Comparison of ENCODE assay signal across 21 mouse cellular contexts in the genomic region with DNA sequence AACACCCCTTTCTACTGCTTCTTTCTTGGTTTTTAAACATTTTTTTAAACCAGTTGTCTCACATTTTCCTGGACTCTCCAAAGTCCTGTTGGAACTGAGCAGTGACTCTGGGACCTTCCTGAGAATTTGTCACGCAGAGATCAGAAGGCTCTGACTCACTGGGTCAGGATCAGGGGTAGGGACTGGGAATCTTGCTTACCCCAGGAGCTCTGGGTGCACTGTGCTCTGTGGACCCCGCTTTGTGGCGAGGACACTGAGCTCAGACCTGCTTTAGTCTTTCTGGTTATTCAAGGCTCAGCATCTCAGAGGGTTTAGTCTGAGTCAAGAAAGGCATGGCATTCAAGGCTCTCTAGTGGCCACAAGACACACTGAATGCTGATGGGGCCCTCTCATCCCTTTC. TPM values are rescaled to one million over a fixed set of nuclear protein-coding genes. Genes with fewer than 3 reads are reported as not detected.
DNase-seq lines count a peak whose midpoint lies in the region.
"Had no signal": no experiment of that assay in that cellular context is flagged by ENCODE, and none has a peak within 500 bp of the region (broad histone marks: within the 10 kb centered on the region; RNA-seq: fewer than 3 reads in every experiment).

No protein-coding gene starts in this region.

- peak; percentile 27 to 40 for DNase-seq in adrenal gland, postnatal 36 days
- DNase-seq in adrenal gland, adult 18-20 months (ENCODE audit: low spot score in 2 of 2) = no peak
- DNase-seq in heart, embryonic 10.5 days (ENCODE audit: low spot score) = peak; percentile 61
- no peak for DNase-seq in heart, adult 18-20 months
- peak; percentile 50 for DNase-seq in 3134 (ENCODE audit: extremely low read depth, insufficient read length, low spot score)
- DNase-seq in limb, embryonic 10.5 days (ENCODE audit: low spot score) = no peak
- DNase-seq in heart, postnatal 36 days = no peak
- DNase-seq: adrenal gland, postnatal 14 days; cerebellum, adult 11-12 months; cerebellum, adult 8-10 months; cerebellum, postnatal 10 days; cerebellum, postnatal 36 days; embryo, embryonic 11 days; gastrocnemius, postnatal 10 days; heart, postnatal 14 days had no signal

- WGBS in heart, embryonic 10.5 days = 85% methylated on average over 3 of the region's 3 CpGs
- 84% methylated on average over 3 of the region's 3 CpGs for WGBS in limb, embryonic 10.5 days

- intact Hi-C loops in heart, postnatal 36 days (cut with DNase I) = loop anchor here (2.0 to 5.0 kb wide), 2 partner anchors 133 to 579 kb away; no protein-coding TSS in a partner anchor

- no peak overlapping the region for H3K4me3 ChIP-seq in heart, embryonic 10.5 days
- no peak overlapping the region for H3K4me3 ChIP-seq in limb, embryonic 10.5 days
- H3K4me3 ChIP-seq: embryonic facial prominence, embryonic 10.5 days; embryonic facial prominence, embryonic 13.5 days; heart, embryonic 13.5 days; hindbrain, embryonic 13.5 days had no signal

- H3K36me3 ChIP-seq in heart, embryonic 10.5 days = no peaks in the 10 kb centered on the region
- H3K36me3 ChIP-seq in limb, embryonic 10.5 days = no peaks in the 10 kb centered on the region
- H3K36me3 ChIP-seq: embryonic facial prominence, embryonic 10.5 days; embryonic facial prominence, embryonic 13.5 days; heart, embryonic 13.5 days; hindbrain, embryonic 13.5 days had no signal

- H3K27ac ChIP-seq in heart, embryonic 10.5 days = no peak overlapping the region
- H3K27ac ChIP-seq in limb, embryonic 10.5 days = 0 out of 2 replicates have a peak overlapping the region, but pooled peaks have one; percentile 11
- H3K27ac ChIP-seq: embryonic facial prominence, embryonic 13.5 days; heart, embryonic 13.5 days; hindbrain, embryonic 13.5 days had no signal

- peaks cover 11% of the 10 kb centered on the region; the same call in 1 of the 2 replicates for H3K4me1 ChIP-seq in heart, embryonic 10.5 days
- peaks cover 16% of the 10 kb centered on the region for H3K4me1 ChIP-seq in limb, embryonic 10.5 days

- H3K27me3 ChIP-seq in heart, embryonic 10.5 days (ENCODE audit: insufficient read depth, poor library complexity, severe bottlenecking) = no peaks in the 10 kb centered on the region
- H3K27me3 ChIP-seq in limb, embryonic 10.5 days (ENCODE audit: low read depth, poor library complexity, severe bottlenecking) = no peaks in the 10 kb centered on the region
- H3K27me3 ChIP-seq: embryonic facial prominence, embryonic 13.5 days; heart, embryonic 13.5 days; hindbrain, embryonic 13.5 days had no signal

- H3K9me3 ChIP-seq in heart, embryonic 10.5 days = no peaks in the 10 kb centered on the region
- no peaks in the 10 kb centered on the region for H3K9me3 ChIP-seq in limb, embryonic 10.5 days (replicated peaks)
- H3K9me3 ChIP-seq: embryonic facial prominence, embryonic 10.5 days; embryonic facial prominence, embryonic 13.5 days; heart, embryonic 13.5 days; hindbrain, embryonic 13.5 days had no signal

RNA-seq across cellular contexts. Expression of gene Cgnl1, which starts 58.4 kb away (rescaled TPM):
- total RNA-seq in adrenal gland, postnatal 36 days (2021) = 100 to 1,000 TPM in 1 of 2 experiments, 10 to 100 TPM in 1; 95.9 to 106 TPM
- 100 to 1,000 TPM in 1 of 2 experiments, 10 to 100 TPM in 1; 92.4 to 105 TPM for total RNA-seq in adrenal gland, adult 18-20 months (2021)
- polyA plus RNA-seq in heart, embryonic 10.5 days (2016; fragmentation: Nextera tagmentation; extraction: Ambion mirVana) = 43.1 and 60.1 TPM in 2 replicates
- 10 to 100 TPM; 36.7 to 38.2 TPM for total RNA-seq in heart, adult 18-20 months (2021)
- 7.4 and 8.9 TPM in 2 replicates for polyA plus RNA-seq in limb, embryonic 10.5 days (2016; fragmentation: Nextera tagmentation; extraction: Ambion mirVana)
- total RNA-seq in heart, postnatal 36 days (2021) = 10 to 100 TPM; 31.9 to 38.4 TPM
- polyA plus RNA-seq: CD4-positive, CD25-positive, alpha-beta regulatory T cell, adult 4 months; inflammation-experienced regulatory T-cells, adult 6 months had no signal

Comparison
In these comparisons a context has a peak if more than half of its experiments do, and no peak if none do; other contexts are left out.
1. DNase-seq: peak in adrenal gland, postnatal 36 days (2 of 2), heart, embryonic 10.5 days (single experiment) and 3134 (single experiment); none in adrenal gland, adult 18-20 months (0 of 2), heart, adult 18-20 months (0 of 2), limb, embryonic 10.5 days (single experiment) and heart, postnatal 36 days (0 of 2).